Mouse (Mus musculus) ovary, postnatal 14 days (tissue): ENCODE data around the gene Tspyl2.
"Not testable (repeated sequence)": the region's sequence is repeated elsewhere in the genome, so short reads cannot be mapped to it uniquely, and the experiment has no call there.

ENCODE experiments used
- DNase-seq: peaks from one replicate; pipeline ENCODE4 v3.0.0; 2022; ENCODE audit warnings: low spot score

The Tspyl2 gene

DNA sequence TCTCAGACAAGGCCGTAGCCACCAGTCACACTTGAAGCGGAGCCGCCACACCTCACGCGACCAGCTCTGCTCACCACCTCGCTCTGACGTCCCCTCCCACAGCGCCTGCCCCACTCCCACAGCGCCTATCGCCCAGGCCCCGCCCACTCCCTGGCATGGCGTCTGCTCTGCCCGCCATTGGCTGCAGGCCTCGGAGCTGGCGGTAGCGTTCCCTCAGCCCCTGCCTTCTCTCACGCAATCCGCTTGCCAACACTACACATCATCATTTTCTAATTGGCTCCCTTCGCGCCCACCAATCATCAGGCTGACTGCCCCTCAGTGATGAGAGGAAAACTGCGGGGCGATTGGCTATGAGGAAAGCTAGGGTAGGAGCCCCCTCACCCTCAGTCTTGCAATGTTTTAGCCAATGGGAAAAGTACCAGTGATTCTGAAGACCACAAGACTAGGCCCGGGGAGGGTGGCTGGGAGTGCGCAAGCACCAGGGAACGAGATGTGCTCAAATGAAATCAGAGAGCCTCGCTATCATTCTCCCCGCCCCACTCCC is at the start of gene Tspyl2:
TSS of gene Tspyl2 (minus strand) at position 68 of the 544 bp plus-strand sequence.
- DNase-seq = peak; percentile 77

DNA sequence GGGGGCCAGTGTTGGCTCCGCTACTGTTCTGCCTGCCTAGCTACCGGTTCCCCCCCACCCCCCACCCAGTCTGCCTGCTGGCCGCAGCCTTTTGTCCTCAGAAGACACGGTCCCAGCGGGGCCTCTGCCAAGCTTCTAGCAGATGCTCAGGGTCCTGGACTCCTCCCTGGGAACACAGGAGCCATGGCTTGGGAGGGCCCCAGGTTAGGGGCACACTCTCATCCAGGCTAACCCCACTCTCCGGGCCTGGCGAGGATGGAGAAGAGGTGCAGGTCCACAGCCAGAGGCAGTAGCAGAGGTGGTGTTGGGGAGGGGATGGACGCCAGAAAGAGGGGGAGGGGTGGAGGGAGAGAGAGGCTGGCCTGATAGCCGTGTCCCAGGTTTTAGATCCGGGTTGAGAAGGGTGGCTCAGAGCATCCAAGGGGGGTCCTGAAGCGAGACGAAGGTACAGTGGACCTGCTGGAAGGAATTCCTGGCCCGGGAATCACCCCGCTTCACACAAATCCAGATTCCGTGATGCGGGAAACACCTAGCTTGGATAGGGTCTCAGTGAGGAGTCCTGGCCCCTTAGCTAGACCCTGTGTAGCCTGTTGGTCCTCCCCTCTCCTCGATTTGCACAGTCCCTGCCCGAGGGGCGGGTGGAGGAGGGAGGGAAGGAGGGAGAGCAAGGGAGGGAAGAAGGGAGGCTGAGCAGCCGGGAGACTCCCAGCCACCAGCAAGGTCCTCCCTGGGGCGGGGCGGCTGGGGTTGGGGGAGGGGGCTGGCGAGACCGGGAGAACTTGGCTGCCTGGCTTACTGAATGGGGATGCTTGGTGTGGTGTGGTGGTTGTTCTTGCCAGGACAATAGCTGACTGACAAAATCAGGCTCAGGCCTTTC is 26.4 kb upstream of the Tspyl2 start, which contains the start of gene Gpr173:
TSS of gene Gpr173 (minus strand) at position 308 of the 877 bp plus-strand sequence.
- DNase-seq = peak; percentile 29

DNA sequence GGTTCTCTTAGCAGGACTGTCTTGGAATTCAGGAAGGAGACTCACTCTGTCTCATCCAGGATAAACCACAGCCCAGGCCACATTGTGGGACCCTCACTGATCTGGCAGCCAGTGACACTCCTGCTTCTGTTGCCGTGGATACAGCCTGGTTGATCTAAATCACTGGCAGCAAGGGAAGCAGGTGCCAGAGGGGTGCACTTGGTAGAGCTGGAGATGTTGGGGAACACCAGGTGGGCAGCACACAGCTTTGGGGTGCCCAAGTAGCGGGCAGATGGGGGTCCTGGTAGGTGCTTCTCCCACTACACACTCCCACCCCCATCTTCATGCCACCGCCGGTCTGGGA is 25.8 kb upstream of the Tspyl2 start:
- DNase-seq = no peak

DNA sequence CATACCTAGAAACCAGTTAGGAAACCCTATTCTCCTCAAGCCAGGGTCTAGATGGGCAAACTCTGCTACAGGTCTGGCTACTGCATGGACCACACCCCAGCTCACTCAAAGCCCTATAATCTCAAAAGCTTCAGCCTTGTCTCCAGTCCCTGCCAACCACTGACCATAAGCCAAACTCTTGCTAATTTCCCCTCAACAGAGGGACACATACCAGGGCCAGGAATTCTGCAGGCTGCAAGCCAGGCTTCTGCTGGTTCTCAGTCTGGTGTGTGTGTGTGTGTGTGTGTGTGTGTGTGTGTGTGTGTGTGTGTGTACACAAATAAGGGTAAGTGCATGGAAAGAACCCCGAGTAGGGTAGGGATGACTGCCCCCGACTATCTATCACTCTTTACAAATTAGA is 24.2 kb upstream of the Tspyl2 start:
- no peak for DNase-seq

DNA sequence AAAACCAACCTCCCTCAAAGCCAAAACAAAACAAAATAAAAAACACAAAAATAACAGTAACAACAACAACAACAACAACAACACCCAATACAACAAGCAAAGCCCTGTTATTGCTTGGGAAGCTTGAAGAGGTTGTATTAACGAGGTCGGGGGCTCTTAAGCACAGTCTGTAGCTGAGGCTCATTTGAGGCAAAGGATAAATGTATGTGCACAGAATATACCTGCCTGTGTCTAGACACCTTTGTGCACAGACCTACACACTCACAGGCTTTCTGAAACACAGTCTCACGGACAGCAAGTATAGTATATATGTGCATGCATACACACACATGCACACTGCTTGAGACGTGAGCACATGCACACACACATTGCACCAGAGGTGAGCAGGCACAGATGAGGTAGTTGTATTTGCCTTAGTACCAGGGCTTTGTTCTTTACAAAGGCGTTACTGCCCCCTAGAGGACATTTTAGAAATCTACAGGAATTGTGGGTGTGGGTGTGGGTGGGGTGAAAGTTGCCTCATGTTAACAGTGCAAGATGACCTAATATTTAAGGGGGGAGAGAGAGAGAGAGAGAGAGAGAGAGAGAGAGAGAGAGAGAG is 10.4 kb upstream of the Tspyl2 start:
- DNase-seq = no peak

DNA sequence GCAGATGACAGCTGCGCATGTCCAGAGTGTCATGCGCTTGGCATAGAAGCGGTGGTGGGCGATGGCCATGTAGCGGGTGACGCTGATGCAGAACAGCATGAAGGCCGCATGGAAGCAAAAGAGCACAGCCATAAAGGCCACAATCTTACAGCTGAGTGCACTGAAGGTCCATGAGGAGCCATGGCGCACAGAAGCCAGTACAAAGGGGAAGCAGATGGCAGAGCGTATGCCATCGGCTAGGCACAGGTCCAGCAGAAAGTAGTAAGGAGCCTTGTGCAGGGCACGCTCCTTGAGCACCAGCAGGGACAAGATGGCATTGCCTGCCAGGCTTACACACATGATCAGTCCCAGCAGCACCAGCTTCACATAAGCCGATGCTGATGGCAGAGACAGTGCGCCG is 4.8 kb upstream of the Tspyl2 start:
- DNase-seq = no peak

DNA sequence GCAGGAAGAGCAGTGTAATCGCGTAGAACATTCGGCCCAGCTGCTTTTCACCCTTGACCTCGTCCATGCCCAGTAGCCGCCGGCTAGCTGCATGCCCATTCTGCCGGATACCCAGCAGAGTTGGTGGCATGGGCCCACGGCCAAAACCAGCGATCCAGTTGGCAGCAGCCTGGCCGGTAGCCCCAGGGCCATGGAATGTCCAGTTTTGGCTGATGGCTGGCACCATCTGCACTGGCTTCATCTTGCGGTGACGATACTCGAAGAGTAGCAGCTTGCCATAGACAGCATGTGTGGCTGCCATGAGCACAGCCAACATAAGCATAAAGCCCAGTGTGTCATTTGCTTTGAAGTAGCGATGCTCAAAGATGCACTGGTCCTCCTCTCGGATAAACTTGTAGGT is 4.4 kb upstream of the Tspyl2 start:
- no peak for DNase-seq

DNA sequence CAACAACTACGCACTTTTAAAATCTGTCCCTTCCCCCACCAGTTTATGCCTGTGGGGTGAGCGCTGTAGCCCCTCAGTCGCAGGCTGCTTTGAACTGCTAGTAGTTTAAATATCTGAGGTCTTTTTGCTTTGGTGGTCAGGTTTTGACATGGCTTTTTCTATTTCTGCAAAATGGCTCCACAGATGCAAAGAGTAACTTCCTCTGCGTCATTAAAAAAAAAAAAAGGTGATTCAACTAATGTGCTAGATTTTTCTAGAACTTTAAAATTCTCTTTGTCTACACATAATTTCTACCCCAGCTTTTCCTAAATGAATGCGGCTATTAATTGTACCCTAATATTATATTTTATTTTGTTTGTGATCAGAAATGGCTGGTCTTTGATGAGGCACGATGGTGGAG is 678 bp upstream of the Tspyl2 start:
- DNase-seq = no peak

DNA sequence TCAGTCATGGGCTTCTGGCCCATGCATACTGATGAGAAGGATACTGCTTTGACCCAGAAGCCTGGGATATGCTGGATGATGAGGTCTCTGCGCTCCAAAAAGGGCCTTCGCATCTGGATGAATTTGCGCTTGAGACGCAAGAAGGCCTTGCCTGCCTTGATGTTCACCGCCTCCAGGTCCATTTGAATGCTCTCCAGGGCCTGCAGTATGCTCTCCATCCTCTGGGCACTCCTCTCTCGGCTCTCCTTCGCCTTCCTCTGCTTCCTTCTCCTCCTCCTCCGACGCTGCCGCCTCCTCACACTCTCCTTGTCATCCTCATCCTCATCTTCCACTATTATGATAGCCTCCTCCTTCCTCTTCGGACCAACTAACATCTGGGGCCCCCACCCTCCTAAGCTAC is 729 bp downstream of the Tspyl2 start:
- no peak for DNase-seq

DNA sequence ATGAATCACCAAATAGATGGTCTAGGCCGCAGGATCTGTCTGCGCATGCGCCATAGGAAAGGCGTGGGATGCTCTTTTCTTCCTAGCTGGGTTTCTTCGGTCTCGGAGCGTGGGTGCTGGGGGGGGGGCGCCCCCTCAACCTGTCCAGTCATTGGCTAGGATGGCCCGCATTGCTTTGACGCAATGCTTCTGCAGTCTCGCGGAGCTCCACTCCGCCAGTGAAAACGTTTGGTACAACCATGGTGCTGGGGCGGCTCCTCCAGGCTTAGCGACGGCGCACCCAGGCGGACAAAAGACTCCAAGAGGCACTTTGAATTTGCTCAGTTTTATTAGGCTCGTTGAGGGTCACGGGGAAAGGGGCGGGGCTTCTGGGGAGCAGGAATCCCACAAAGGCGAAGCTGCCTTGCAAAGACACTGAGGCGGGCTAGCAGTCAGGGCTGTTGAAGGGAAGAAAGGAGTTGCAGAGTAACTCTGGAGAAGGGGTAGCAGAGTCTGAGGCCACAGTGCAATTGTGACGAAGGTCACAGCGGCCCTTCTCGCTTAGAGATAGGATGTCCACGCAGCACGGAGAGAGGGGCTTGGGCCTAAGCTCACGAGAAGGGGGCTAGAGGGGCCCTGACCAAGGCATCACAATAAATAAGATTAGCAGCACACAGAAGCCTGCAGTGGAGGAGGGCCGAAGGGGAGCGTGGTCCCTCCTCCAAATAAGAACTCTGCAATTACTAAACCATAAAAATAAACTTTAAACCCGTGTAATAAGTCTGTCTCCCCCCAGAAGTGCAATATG is 5.5 kb downstream of the Tspyl2 start:
- DNase-seq = peak; percentile 78

DNA sequence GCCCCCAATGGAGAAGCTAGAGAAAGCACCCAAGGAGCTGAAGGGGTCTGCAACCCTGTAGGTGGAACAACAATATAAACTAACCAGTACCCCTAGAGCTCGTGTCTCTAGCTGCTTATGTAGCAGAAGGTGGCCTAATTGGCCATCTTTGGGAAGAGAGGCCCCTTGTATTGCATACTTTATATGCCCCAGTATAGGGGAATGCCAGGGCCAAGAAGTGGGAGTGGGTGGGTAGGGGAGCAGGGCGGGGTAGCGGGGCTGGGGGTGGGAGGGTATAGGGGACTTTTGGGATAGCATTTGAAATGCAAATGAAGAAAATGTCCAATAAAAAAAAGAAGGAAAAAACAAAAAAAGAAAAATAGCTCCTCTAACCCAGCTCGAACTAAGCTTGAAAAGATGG is 6.1 kb downstream of the Tspyl2 start:
- not testable (repeated sequence) for DNase-seq

DNA sequence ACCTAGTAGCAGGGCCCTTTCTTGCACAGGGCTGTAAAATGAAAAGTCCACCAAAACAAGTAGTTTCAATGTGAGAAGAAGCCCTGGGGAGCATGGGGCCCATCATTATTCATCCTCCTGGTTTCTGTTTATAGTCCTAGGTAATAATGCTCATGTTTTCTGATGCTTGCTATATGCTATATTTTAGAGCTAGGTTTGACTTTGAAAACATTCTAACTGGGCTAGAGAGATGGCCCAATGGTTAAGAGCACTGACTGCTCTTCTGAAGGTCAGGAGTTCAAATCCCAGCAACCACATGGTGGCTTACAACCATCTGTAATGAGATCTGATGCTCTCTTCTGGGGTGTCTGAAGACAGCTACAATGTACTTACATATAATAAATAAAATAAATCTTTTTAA is 12.8 kb downstream of the Tspyl2 start:
- not testable (repeated sequence) for DNase-seq

DNA sequence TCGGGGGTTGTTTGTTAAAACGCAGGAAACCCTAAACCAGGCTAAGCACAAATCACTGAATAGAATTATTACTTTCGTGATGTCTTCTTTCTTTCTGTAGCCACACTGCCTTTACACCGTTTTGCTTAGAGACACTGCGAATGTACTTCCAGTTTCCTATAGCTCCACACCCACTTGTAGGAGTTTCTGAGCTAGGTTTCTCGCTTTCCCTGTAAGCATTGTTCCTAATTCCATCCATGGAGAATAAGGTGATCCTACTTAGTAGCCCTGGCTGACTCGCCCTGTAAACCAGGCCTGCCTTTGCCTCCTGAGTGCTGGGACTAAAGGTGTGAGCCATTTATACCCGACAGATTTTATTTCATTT is 14.6 kb downstream of the Tspyl2 start:
- no peak for DNase-seq

DNA sequence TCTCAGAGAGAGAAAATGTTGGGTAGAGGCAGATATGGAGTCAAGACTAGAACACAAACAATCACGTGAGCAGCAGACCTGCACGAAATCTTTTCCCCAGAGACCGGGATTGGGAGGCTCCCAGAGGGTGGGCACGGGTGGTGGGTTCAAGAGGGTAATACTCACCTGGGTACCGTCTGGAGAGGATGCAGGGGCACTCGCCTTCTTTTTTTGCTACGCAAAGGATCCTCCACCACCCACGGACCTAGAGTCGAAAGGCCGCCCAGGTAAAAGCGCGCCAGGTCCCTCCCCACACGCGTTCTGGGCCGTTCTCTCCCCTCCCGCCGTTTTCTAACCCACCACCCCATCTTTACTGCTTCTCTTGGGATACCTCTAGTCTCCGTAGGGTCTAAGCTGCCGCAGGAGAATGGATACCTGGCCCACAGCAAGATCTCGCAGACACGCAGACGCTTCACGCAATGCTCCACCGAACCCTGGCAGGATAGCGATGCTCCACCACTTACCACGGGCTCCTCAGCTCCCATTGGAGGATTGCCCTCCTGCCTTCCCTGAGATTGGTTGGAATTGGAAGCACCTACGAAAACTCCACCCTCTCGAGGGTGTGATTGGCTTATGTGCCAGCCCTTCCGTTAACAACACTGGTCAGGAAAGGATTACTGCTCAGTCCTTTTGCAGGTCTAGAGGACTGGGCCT is 15.1 kb downstream of the Tspyl2 start, which contains the start of gene Kantr:
TSS of gene Kantr (minus strand) at position 500 of the 693 bp plus-strand sequence.
- peak; percentile 50 for DNase-seq

DNA sequence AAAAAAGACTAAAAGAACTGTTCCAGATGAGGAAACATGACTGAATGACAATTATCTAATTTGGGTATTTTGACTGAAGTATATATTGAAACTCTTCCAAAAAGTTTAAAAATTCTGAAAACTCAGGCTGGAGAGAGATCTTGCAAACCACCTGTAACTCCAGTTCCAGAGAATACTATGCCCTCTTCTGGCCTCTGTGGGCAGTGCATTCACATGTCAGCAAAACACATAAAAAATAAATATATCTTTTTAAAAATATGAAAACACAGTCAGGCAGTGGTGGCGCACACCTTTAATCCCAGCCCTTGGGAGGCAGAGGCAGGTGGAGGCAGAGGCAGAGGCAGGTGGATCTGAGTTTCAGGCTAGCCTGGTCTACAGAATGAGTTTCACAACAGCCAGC is 18.6 kb downstream of the Tspyl2 start:
- no peak for DNase-seq

DNA sequence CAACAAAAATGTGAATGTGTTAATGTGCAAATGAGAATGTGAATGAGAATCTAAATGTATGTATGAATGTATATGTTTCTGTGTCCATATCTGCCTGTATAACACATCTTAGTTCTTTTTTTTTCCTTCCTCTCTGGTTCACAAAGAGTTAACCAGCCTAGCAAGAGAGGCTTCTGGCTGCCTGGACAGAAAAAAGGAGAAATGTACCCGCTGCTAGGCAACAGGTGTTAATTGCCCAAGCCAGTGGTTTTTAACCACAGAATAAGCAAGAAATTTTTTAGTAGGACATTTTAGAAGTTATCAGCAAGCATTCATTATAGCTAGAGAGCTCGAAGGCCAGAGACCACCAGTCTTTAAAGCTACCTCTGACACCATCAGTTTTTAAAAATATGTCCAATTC is 19.4 kb downstream of the Tspyl2 start:
- no peak for DNase-seq

DNA sequence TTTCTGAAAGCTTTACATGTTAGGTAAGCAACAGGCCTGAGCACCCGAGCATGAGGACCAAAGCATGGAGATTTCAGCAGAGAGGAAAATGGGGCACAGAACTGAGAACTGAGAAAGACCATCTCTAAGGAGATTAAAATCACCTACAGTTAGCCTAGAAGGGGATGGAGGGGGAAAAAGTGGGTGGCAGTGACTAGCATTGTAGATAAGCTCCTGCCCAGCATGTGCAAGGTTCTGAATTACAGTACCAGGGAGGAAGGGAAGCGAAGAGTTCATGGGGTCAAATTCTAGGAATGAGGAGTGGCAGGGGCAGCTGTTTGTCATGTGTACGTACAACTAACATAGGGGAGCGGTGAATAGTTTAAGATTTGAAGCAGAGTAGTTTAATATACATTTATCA is 21.7 kb downstream of the Tspyl2 start:
- DNase-seq = no peak

DNA sequence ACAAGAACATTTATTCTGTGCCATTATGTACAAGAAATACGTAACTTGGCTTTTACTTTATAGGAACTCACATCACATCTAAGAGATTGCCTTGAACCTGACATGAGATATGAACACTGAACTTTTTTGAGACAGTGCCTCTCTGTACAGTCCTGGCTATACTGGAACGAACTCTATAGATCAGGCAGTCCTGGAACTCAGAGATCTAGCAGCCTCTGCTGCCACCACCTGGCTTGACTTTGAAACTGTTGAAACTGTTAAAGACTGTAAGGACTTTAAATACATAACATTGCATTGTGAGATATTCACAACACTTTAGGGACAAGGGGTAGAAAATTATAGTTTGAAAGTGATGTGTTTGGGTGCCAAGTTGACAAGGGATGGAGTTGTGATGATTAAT is 34.3 kb downstream of the Tspyl2 start:
- DNase-seq = peak; percentile 23

DNA sequence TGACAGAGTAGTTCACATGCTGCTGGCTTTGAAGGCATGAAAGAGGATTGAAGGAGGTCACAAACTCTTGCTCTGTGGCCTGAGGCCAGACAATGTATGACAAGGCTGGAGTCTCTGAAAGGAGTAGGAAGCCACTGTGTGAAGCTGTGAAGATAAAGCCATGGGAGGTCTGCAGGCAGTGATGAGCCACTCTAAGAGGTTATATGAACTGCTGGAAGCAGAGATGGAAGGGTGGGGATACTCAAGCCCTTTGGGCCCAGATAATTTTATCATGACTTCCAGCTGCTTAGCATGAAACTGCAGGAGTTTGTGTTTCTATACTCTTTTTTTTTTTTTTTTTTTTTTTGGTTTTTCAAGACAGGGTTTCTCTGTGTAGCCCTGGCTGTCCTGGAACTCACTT is 34.9 kb downstream of the Tspyl2 start:
- no peak for DNase-seq

DNA sequence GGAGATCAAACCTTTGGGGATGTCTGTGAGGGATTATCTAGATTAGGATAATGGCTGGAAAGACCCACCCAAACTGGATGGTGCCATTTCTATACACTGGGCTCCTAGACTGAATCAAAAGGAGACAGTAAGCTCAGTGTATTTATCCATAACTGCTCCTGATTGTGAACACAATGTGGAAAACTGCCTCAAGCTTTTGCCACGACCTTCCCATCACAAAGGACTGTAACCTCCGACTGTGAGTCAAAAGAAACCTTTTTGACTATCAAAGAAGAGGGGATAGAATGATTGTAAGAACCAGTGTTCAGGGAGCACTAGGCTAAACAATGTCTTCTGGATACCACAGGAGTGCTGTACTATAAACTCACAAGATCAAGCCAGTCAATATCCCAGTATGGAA is 36.0 kb downstream of the Tspyl2 start:
- DNase-seq = no peak

DNA sequence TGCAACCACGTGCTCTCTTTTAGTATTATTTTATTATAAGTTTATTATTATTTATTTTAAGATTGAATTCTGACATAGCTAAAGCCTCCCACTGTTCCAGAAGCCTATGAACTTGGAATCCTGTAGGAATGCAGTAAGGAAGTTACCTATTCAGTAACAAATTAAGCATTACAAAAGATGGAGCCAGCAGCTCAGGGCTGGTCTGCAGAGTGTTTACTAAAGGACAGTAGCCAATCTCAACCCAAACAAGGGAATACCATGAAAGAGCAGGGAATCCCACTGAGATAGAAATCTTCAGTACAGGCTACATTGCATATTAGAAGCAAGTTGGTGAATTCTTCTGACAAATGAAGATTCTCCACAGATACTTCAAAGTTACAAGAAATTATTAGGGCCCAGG is 55.2 kb downstream of the Tspyl2 start:
- not testable (repeated sequence) for DNase-seq
